Mouse (Mus musculus) erythroid progenitor cell, adult 5-6 weeks (primary cell): ENCODE data around the gene Ptprk. TPM values are rescaled to one million over a fixed set of nuclear protein-coding genes. Genes with fewer than 3 reads are reported as not detected.

Source experiments
- ATAC-seq: replicated peaks from 2 replicates; pipeline ENCODE4 v1.8.0; 2016; ENCODE audit warnings: moderate number of reproducible peaks, mild to moderate bottlenecking, moderate TSS enrichment, inconsistent platforms; ENCODE audit not compliant: poor library complexity, low FRiP score, severe bottlenecking
- total RNA-seq, 2 experiments: library from RNA; stranded (forward) in 1 of 2; stranded (reverse) in 1 of 2; fragments of 150-400 nt in 1 of 2; fragments of 186-747, 209-891 nt in 1 of 2; gene quantifications; 2 replicates each; pipeline versions ENCODE4 v1.2.3 to v1.2.4; 2015 to 2017; ENCODE audit warnings: low replicate concordance in 2 of 2

Gene Ptprk
- total RNA-seq, 2 experiments from 2014 or later, result not detected

- no peak for ATAC-seq
Measured at GRCm38 (mm10) chr10:28262159-28262558, 187.5 kb downstream of the Ptprk start.

- ATAC-seq, result no peak
Measured at GRCm38 (mm10) chr10:28263546-28263945, 188.9 kb downstream of the Ptprk start.

GRCm38 (mm10) chr10:28270273-28270672 is 195.7 kb downstream of the Ptprk start:
- ATAC-seq, result no peak

- no peak for ATAC-seq
Measured at GRCm38 (mm10) chr10:28271729-28272606, 197.3 kb downstream of the Ptprk start.

GRCm38 (mm10) chr10:28278757-28279156 is 204.1 kb downstream of the Ptprk start:
- ATAC-seq, result no peak

- ATAC-seq, result no peak
Measured at GRCm38 (mm10) chr10:28297531-28297930, 222.9 kb downstream of the Ptprk start.

GRCm38 (mm10) chr10:28299207-28299606 is 224.6 kb downstream of the Ptprk start:
- no peak for ATAC-seq

GRCm38 (mm10) chr10:28303856-28304255 is 229.2 kb downstream of the Ptprk start:
- ATAC-seq, result no peak

- ATAC-seq, result no peak
Measured at GRCm38 (mm10) chr10:28304292-28304875, 229.8 kb downstream of the Ptprk start.

GRCm38 (mm10) chr10:28306451-28307086 is 231.9 kb downstream of the Ptprk start:
- no peak for ATAC-seq

- no peak for ATAC-seq
Measured at GRCm38 (mm10) chr10:28311369-28311768, 236.7 kb downstream of the Ptprk start.

GRCm38 (mm10) chr10:28322995-28323394 is 248.4 kb downstream of the Ptprk start:
- no peak for ATAC-seq

- ATAC-seq, result no peak
Measured at GRCm38 (mm10) chr10:28335232-28335631, 260.6 kb downstream of the Ptprk start.

- ATAC-seq, result no peak
Measured at GRCm38 (mm10) chr10:28338536-28338935, 263.9 kb downstream of the Ptprk start.

GRCm38 (mm10) chr10:28345196-28345681 is 270.6 kb downstream of the Ptprk start:
- ATAC-seq, result no peak

- ATAC-seq, result no peak
Measured at GRCm38 (mm10) chr10:28365291-28365690, 290.7 kb downstream of the Ptprk start.

- no peak for ATAC-seq
Measured at GRCm38 (mm10) chr10:28366065-28366677, 291.6 kb downstream of the Ptprk start.

GRCm38 (mm10) chr10:28369808-28370207 is 295.2 kb downstream of the Ptprk start:
- ATAC-seq, result no peak

- ATAC-seq, result no peak
Measured at GRCm38 (mm10) chr10:28374874-28375273, 300.3 kb downstream of the Ptprk start.
